Mouse (Mus musculus): Measurements from ENCODE around the gene Cntnap2. TPM values are rescaled to one million over a fixed set of nuclear protein-coding genes. Genes with fewer than 3 reads are reported as not detected.

Cntnap2 gene
- polyA plus RNA-seq, 1 experiment from 2014 or later = 19.5 TPM

GRCm38 (mm10) chr6:47294433-47294832 lies 2235.3 kb downstream of the Cntnap2 start:
- Histone ChIP-seq H3K9me3 (ENCODE audit: control insufficient read depth, low read length) (no peaks in the 10 kb centered on the region), H3K9ac (ENCODE audit: low read depth, low read length) (no peak overlapping the region), H3K27ac (ENCODE audit: low read depth, low read length) (no peak overlapping the region), H3K36me3 (ENCODE audit: control insufficient read depth, insufficient read depth, low read length) (no peaks in the 10 kb centered on the region), H3K4me2 (replicated peaks; ENCODE audit: low read depth, low read length) (no peak overlapping the region), H3K4me3 (ENCODE audit: low read depth, low read length) (no peak overlapping the region), H3K27me3 (ENCODE audit: control insufficient read depth, insufficient read depth, low read length) (no peaks in the 10 kb centered on the region), H3K4me1 (replicated peaks; ENCODE audit: control insufficient read depth, insufficient read depth, low read length) (no peaks in the 10 kb centered on the region)
- DNase-seq (ENCODE audit: low spot score) = no peak
- 62% methylated on average over 1 of the region's 1 CpGs for WGBS
- ATAC-seq (ENCODE audit: low FRiP score) = no peak

GRCm38 (mm10) chr6:47304848-47305490 lies 2245.8 kb downstream of the Cntnap2 start:
- Histone ChIP-seq H3K9me3 (ENCODE audit: control insufficient read depth, low read length) (no peaks in the 10 kb centered on the region), H3K4me3 (ENCODE audit: low read depth, low read length) (no peak overlapping the region), H3K4me2 (replicated peaks; ENCODE audit: low read depth, low read length) (no peak overlapping the region), H3K27me3 (ENCODE audit: control insufficient read depth, insufficient read depth, low read length) (no peaks in the 10 kb centered on the region), H3K4me1 (replicated peaks; ENCODE audit: control insufficient read depth, insufficient read depth, low read length) (no peaks in the 10 kb centered on the region), H3K27ac (ENCODE audit: low read depth, low read length) (no peak overlapping the region), H3K9ac (ENCODE audit: low read depth, low read length) (no peak overlapping the region), H3K36me3 (ENCODE audit: control insufficient read depth, insufficient read depth, low read length) (no peaks in the 10 kb centered on the region)
- ATAC-seq (ENCODE audit: low FRiP score) = no peak
- WGBS = 78% methylated on average over 11 of the region's 11 CpGs
- DNase-seq (ENCODE audit: low spot score) = no peak

GRCm38 (mm10) chr6:47306065-47306798 lies 2247.1 kb downstream of the Cntnap2 start:
- H3K9ac ChIP-seq (ENCODE audit: low read depth, low read length) = no peak overlapping the region
- no peak overlapping the region for H3K27ac ChIP-seq (ENCODE audit: low read depth, low read length)
- H3K4me2 ChIP-seq (replicated peaks; ENCODE audit: low read depth, low read length) = no peak overlapping the region
- ATAC-seq (ENCODE audit: low FRiP score) (no peak), DNase-seq (ENCODE audit: low spot score) (no peak)
- no peaks in the 10 kb centered on the region for H3K4me1 ChIP-seq (replicated peaks; ENCODE audit: control insufficient read depth, insufficient read depth, low read length)
- no peaks in the 10 kb centered on the region for H3K27me3 ChIP-seq (ENCODE audit: control insufficient read depth, insufficient read depth, low read length)
- WGBS = 56% methylated on average over 8 of the region's 8 CpGs
- H3K4me3 ChIP-seq (ENCODE audit: low read depth, low read length) = no peak overlapping the region
- no peaks in the 10 kb centered on the region for H3K36me3 ChIP-seq (ENCODE audit: control insufficient read depth, insufficient read depth, low read length)
- H3K9me3 ChIP-seq (ENCODE audit: control insufficient read depth, low read length) = no peaks in the 10 kb centered on the region

- DNase-seq (ENCODE audit: low spot score) (no peak), ATAC-seq (ENCODE audit: low FRiP score) (no peak)
- no peaks in the 10 kb centered on the region for H3K36me3 ChIP-seq (ENCODE audit: control insufficient read depth, insufficient read depth, low read length)
- H3K27ac ChIP-seq (ENCODE audit: low read depth, low read length) = no peak overlapping the region
- no peaks in the 10 kb centered on the region for H3K9me3 ChIP-seq (ENCODE audit: control insufficient read depth, low read length)
- H3K27me3 ChIP-seq (ENCODE audit: control insufficient read depth, insufficient read depth, low read length) = no peaks in the 10 kb centered on the region
- no peak overlapping the region for H3K4me3 ChIP-seq (ENCODE audit: low read depth, low read length)
- H3K4me1 ChIP-seq (replicated peaks; ENCODE audit: control insufficient read depth, insufficient read depth, low read length) = no peaks in the 10 kb centered on the region
- no peak overlapping the region for H3K4me2 ChIP-seq (replicated peaks; ENCODE audit: low read depth, low read length)
- WGBS = 84% methylated on average over 12 of the region's 12 CpGs
- no peak overlapping the region for H3K9ac ChIP-seq (ENCODE audit: low read depth, low read length)
Observed at GRCm38 (mm10) chr6:47306954-47307353, 2247.8 kb downstream of the Cntnap2 start.

GRCm38 (mm10) chr6:47314507-47315334 lies 2255.6 kb downstream of the Cntnap2 start:
- H3K4me2 ChIP-seq (replicated peaks; ENCODE audit: low read depth, low read length) = no peak overlapping the region
- DNase-seq (ENCODE audit: low spot score) (peak; percentile 54), ATAC-seq (ENCODE audit: low FRiP score) (peak; percentile 23)
- no peak overlapping the region for H3K4me3 ChIP-seq (ENCODE audit: low read depth, low read length)
- 65% methylated on average over 15 of the region's 15 CpGs for WGBS
- no peaks in the 10 kb centered on the region for H3K9me3 ChIP-seq (ENCODE audit: control insufficient read depth, low read length)
- H3K9ac ChIP-seq (ENCODE audit: low read depth, low read length) = no peak overlapping the region
- no peak overlapping the region for H3K27ac ChIP-seq (ENCODE audit: low read depth, low read length)
- H3K36me3 ChIP-seq (ENCODE audit: control insufficient read depth, insufficient read depth, low read length) = no peaks in the 10 kb centered on the region
- H3K4me1 ChIP-seq (replicated peaks; ENCODE audit: control insufficient read depth, insufficient read depth, low read length) = no peaks in the 10 kb centered on the region
- H3K27me3 ChIP-seq (ENCODE audit: control insufficient read depth, insufficient read depth, low read length) = no peaks in the 10 kb centered on the region

GRCm38 (mm10) chr6:47315454-47315853 lies 2256.3 kb downstream of the Cntnap2 start:
- H3K4me1 ChIP-seq (replicated peaks; ENCODE audit: control insufficient read depth, insufficient read depth, low read length) = no peaks in the 10 kb centered on the region
- ATAC-seq (ENCODE audit: low FRiP score) (no peak), DNase-seq (ENCODE audit: low spot score) (no peak)
- H3K27me3 ChIP-seq (ENCODE audit: control insufficient read depth, insufficient read depth, low read length) = no peaks in the 10 kb centered on the region
- no peak overlapping the region for H3K4me2 ChIP-seq (replicated peaks; ENCODE audit: low read depth, low read length)
- whole genome bisulfite sequencing = 84% methylated on average over 2 of the region's 2 CpGs
- no peak overlapping the region for H3K27ac ChIP-seq (ENCODE audit: low read depth, low read length)
- H3K9me3 ChIP-seq (ENCODE audit: control insufficient read depth, low read length) = no peaks in the 10 kb centered on the region
- no peak overlapping the region for H3K9ac ChIP-seq (ENCODE audit: low read depth, low read length)
- no peaks in the 10 kb centered on the region for H3K36me3 ChIP-seq (ENCODE audit: control insufficient read depth, insufficient read depth, low read length)
- no peak overlapping the region for H3K4me3 ChIP-seq (ENCODE audit: low read depth, low read length)

GRCm38 (mm10) chr6:47317253-47317652 lies 2258.1 kb downstream of the Cntnap2 start:
- no peaks in the 10 kb centered on the region for H3K36me3 ChIP-seq (ENCODE audit: control insufficient read depth, insufficient read depth, low read length)
- ATAC-seq (ENCODE audit: low FRiP score) = no peak
- no peak for DNase-seq (ENCODE audit: low spot score)
- no peaks in the 10 kb centered on the region for H3K9me3 ChIP-seq (ENCODE audit: control insufficient read depth, low read length)
- no peak overlapping the region for H3K4me2 ChIP-seq (replicated peaks; ENCODE audit: low read depth, low read length)
- H3K27me3 ChIP-seq (ENCODE audit: control insufficient read depth, insufficient read depth, low read length) = no peaks in the 10 kb centered on the region
- H3K27ac ChIP-seq (ENCODE audit: low read depth, low read length) = no peak overlapping the region
- H3K9ac ChIP-seq (ENCODE audit: low read depth, low read length) = no peak overlapping the region
- no peaks in the 10 kb centered on the region for H3K4me1 ChIP-seq (replicated peaks; ENCODE audit: control insufficient read depth, insufficient read depth, low read length)
- H3K4me3 ChIP-seq (ENCODE audit: low read depth, low read length) = no peak overlapping the region

- H3K27me3 ChIP-seq (ENCODE audit: control insufficient read depth, insufficient read depth, low read length) = no peaks in the 10 kb centered on the region
- no peaks in the 10 kb centered on the region for H3K36me3 ChIP-seq (ENCODE audit: control insufficient read depth, insufficient read depth, low read length)
- no peaks in the 10 kb centered on the region for H3K4me1 ChIP-seq (replicated peaks; ENCODE audit: control insufficient read depth, insufficient read depth, low read length)
- 0 out of 2 replicates have a peak overlapping the region, but pooled peaks have one; percentile 51 for H3K27ac ChIP-seq (ENCODE audit: low read depth, low read length)
- peak; percentile 43 for DNase-seq (ENCODE audit: low spot score)
- 0 out of 2 replicates have a peak overlapping the region, but pooled peaks have one; percentile 7 for H3K4me2 ChIP-seq (replicated peaks; ENCODE audit: low read depth, low read length)
- H3K4me3 ChIP-seq (ENCODE audit: low read depth, low read length) = no peak overlapping the region
- H3K9ac ChIP-seq (ENCODE audit: low read depth, low read length) = 0 out of 2 replicates have a peak overlapping the region, but pooled peaks have one; percentile 11
- 3% methylated on average over 6 of the region's 6 CpGs for WGBS
- ATAC-seq (ENCODE audit: low FRiP score) = peak; percentile 45
- no peaks in the 10 kb centered on the region for H3K9me3 ChIP-seq (ENCODE audit: control insufficient read depth, low read length)
Observed at GRCm38 (mm10) chr6:47318705-47319104, 2259.5 kb downstream of the Cntnap2 start.

All from hindbrain, embryonic 11.5 days (tissue).